Mouse (Mus musculus): ENCODE measurements around the gene Wiz. TPM values are rescaled to one million over a fixed set of nuclear protein-coding genes. Genes with fewer than 3 reads are reported as not detected.
A peak's percentile ranks its signal among the peaks of the same experiment; 100 is the strongest.

Gene Wiz
- polyA plus RNA-seq, 1 experiment = 21.0 TPM

- TF ChIP-seq E2F4 (IDR thresholded peaks at IDR 0.05; ENCODE audit: insufficient read depth) (no peak), TCF12 (IDR thresholded peaks at IDR 0.05; ENCODE audit: insufficient read depth, poor library complexity, severe bottlenecking) (no peak), MAX (IDR thresholded peaks at IDR 0.05; ENCODE audit: low read depth) (no peak), REST (IDR thresholded peaks at IDR 0.05; ENCODE audit: insufficient read depth, insufficient read length) (no peak), MYOD1 (IDR thresholded peaks at IDR 0.05; ENCODE audit: control insufficient read depth in 1 of 3, insufficient read length in 2 of 3, low read depth in 2 of 3) (no peak), POLR2A (IDR thresholded peaks at IDR 0.05; ENCODE audit: insufficient read length, low read depth) (no peak), MYOG (IDR thresholded peaks at IDR 0.05; ENCODE audit: control insufficient read depth in 1 of 3, insufficient read depth in 1 of 3, insufficient read length in 2 of 3, low read depth in 2 of 3) (no peak)
- peak overlapping the region; percentile 50 for H3ac ChIP-seq (ENCODE audit: control insufficient read depth, insufficient read length)
- H3K27me3 ChIP-seq (ENCODE audit: control insufficient read depth, insufficient read depth, insufficient read length) = no peaks in the 10 kb centered on the region
- H3K36me3 ChIP-seq (ENCODE audit: control insufficient read depth, insufficient read depth) = peaks cover 27% of the 10 kb centered on the region
- H3K79me2 ChIP-seq (ENCODE audit: control insufficient read depth, insufficient read depth) = peaks cover 51% of the 10 kb centered on the region
- H3K4me3 ChIP-seq = peak overlapping the region; percentile 98
- peak overlapping the region; percentile 95 for H3K4me2 ChIP-seq (ENCODE audit: low read depth)
Measured at GRCm38 (mm10) chr17:32321836-32322235, 67.4 kb downstream of the Wiz start.

- peak overlapping the region; percentile 98 for H3K4me3 ChIP-seq
- H3K27me3 ChIP-seq (ENCODE audit: control insufficient read depth, insufficient read depth, insufficient read length) = no peaks in the 10 kb centered on the region
- H3K79me2 ChIP-seq (ENCODE audit: control insufficient read depth, insufficient read depth) = peaks cover 51% of the 10 kb centered on the region
- peaks cover 27% of the 10 kb centered on the region for H3K36me3 ChIP-seq (ENCODE audit: control insufficient read depth, insufficient read depth)
- peak overlapping the region; percentile 95 for H3K4me2 ChIP-seq (ENCODE audit: low read depth)
- H3ac ChIP-seq (ENCODE audit: control insufficient read depth, insufficient read length) = peak overlapping the region; percentile 50
- no peak for TF ChIP-seq POLR2AphosphoS2 (IDR thresholded peaks at IDR 0.05; ENCODE audit: insufficient read length, low read depth)
- no peak for TF ChIP-seq TCF3 (IDR thresholded peaks at IDR 0.05; ENCODE audit: insufficient read length, low read depth)
- TF ChIP-seq SRF (IDR thresholded peaks at IDR 0.05; ENCODE audit: control insufficient read depth, insufficient read length, low read depth) = no peak
- no peak for TF ChIP-seq MAX (IDR thresholded peaks at IDR 0.05; ENCODE audit: low read depth)
- no peak for TF ChIP-seq POLR2A (IDR thresholded peaks at IDR 0.05; ENCODE audit: insufficient read length, low read depth)
Measured at GRCm38 (mm10) chr17:32321390-32321734, 67.9 kb downstream of the Wiz start.

DNA sequence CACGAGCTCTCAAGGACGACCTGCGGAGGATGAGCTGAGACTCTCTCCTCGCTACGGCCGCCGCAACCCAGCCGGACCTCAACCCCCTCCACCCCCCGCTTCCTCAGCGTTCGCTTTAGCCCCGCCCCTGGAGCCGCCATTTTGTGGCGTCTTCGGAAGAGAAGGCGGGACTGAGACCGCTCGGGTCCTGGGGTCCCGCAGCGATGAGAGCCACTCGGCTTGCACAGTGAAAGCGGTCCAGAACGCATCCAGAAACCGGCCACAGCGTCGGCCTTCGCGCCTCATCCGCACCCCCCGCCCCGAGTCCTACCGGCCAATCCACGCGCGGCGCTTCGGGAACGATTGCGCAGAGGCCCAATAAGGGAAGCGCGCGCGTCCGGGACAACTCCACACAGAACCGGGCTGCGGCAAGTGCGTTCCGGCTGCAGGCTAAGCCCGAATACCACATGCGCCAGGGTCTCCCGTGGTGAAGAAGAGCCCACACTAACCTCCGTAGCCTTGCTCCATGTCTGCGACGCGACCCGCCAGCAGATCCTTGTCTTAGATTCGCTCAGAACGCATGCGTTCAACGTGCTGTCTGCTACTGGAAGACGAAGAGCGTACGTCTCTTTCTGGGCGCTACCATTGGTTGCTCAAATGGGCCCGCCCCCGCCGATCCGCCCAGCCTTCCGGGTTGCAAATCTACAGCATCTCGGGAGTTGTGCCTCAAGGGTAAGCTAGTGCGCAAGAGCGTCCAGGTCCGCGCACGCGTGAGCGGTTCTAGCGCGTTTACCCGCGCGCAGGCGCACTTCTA, 68.4 kb downstream of the Wiz start, which contains the start of gene Akap8:
TSS of gene Akap8 (minus strand) at position 642 of the 793 bp plus-strand sequence.
- H3K4me3 ChIP-seq = peak within 1 kb of the TSS; percentile 98
- TF ChIP-seq TCF12 (IDR thresholded peaks at IDR 0.05; ENCODE audit: insufficient read depth, poor library complexity, severe bottlenecking) = no peak
- TF ChIP-seq POLR2A (IDR thresholded peaks at IDR 0.05; ENCODE audit: insufficient read length, low read depth) = peak; percentile 73
- peak; percentile 55 for TF ChIP-seq SRF (IDR thresholded peaks at IDR 0.05; ENCODE audit: control insufficient read depth, insufficient read length, low read depth)
- no peak for TF ChIP-seq TCF3 (IDR thresholded peaks at IDR 0.05; ENCODE audit: insufficient read length, low read depth)
- TF ChIP-seq MYOG (IDR thresholded peaks at IDR 0.05; ENCODE audit: control insufficient read depth in 1 of 3, insufficient read depth in 1 of 3, insufficient read length in 2 of 3, low read depth in 2 of 3) = peak in 1 of 3 experiments; percentile 2
- peak; percentile 96 for TF ChIP-seq POLR2AphosphoS2 (IDR thresholded peaks at IDR 0.05; ENCODE audit: insufficient read length, low read depth)
- H3ac ChIP-seq (ENCODE audit: control insufficient read depth, insufficient read length) = peak within 1 kb of the TSS; percentile 50
- H3K79me2 ChIP-seq (ENCODE audit: control insufficient read depth, insufficient read depth) = peaks cover 51% of the 10 kb centered on the region
- no peaks in the 10 kb centered on the region for H3K27me3 ChIP-seq (ENCODE audit: control insufficient read depth, insufficient read depth, insufficient read length)
- H3K36me3 ChIP-seq (ENCODE audit: control insufficient read depth, insufficient read depth) = peaks cover 27% of the 10 kb centered on the region
- peak within 1 kb of the TSS; percentile 95 for H3K4me2 ChIP-seq (ENCODE audit: low read depth)

GRCm38 (mm10) chr17:32319950-32320349, 69.3 kb downstream of the Wiz start:
- Histone ChIP-seq H3K4me2 (ENCODE audit: low read depth) (peak overlapping the region; percentile 68), H3K36me3 (ENCODE audit: control insufficient read depth, insufficient read depth) (peaks cover 30% of the 10 kb centered on the region), H3K27me3 (ENCODE audit: control insufficient read depth, insufficient read depth, insufficient read length) (no peaks in the 10 kb centered on the region), H3ac (ENCODE audit: control insufficient read depth, insufficient read length) (peak overlapping the region; percentile 50), H3K4me3 (peak overlapping the region; percentile 98), H3K79me2 (ENCODE audit: control insufficient read depth, insufficient read depth) (peaks cover 51% of the 10 kb centered on the region)
- TF ChIP-seq POLR2AphosphoS2 (IDR thresholded peaks at IDR 0.05; ENCODE audit: insufficient read length, low read depth) (no peak), CEBPB (IDR thresholded peaks at IDR 0.05; ENCODE audit: insufficient read depth, poor library complexity, severe bottlenecking) (no peak), E2F4 (IDR thresholded peaks at IDR 0.05; ENCODE audit: insufficient read depth) (no peak), REST (IDR thresholded peaks at IDR 0.05; ENCODE audit: insufficient read depth, insufficient read length) (no peak), TCF12 (IDR thresholded peaks at IDR 0.05; ENCODE audit: insufficient read depth, poor library complexity, severe bottlenecking) (no peak), MYOD1 (IDR thresholded peaks at IDR 0.05; ENCODE audit: control insufficient read depth in 1 of 3, insufficient read length in 2 of 3, low read depth in 2 of 3) (no peak), MAX (IDR thresholded peaks at IDR 0.05; ENCODE audit: low read depth) (no peak), POLR2A (IDR thresholded peaks at IDR 0.05; ENCODE audit: insufficient read length, low read depth) (no peak), MYOG (IDR thresholded peaks at IDR 0.05; ENCODE audit: control insufficient read depth in 1 of 3, insufficient read depth in 1 of 3, insufficient read length in 2 of 3, low read depth in 2 of 3) (no peak), TCF3 (IDR thresholded peaks at IDR 0.05; ENCODE audit: insufficient read length, low read depth) (no peak), USF1 (IDR thresholded peaks at IDR 0.05; ENCODE audit: low read depth) (no peak), SRF (IDR thresholded peaks at IDR 0.05; ENCODE audit: control insufficient read depth, insufficient read length, low read depth) (no peak)

GRCm38 (mm10) chr17:32317708-32318107, 71.5 kb downstream of the Wiz start:
- H3K79me2 ChIP-seq (ENCODE audit: control insufficient read depth, insufficient read depth) = peaks cover 47% of the 10 kb centered on the region
- TF ChIP-seq POLR2AphosphoS2 (IDR thresholded peaks at IDR 0.05; ENCODE audit: insufficient read length, low read depth) (no peak), E2F4 (IDR thresholded peaks at IDR 0.05; ENCODE audit: insufficient read depth) (no peak), CEBPB (IDR thresholded peaks at IDR 0.05; ENCODE audit: insufficient read depth, poor library complexity, severe bottlenecking) (no peak), TCF3 (IDR thresholded peaks at IDR 0.05; ENCODE audit: insufficient read length, low read depth) (no peak), MAX (IDR thresholded peaks at IDR 0.05; ENCODE audit: low read depth) (no peak), USF1 (IDR thresholded peaks at IDR 0.05; ENCODE audit: low read depth) (no peak), TCF12 (IDR thresholded peaks at IDR 0.05; ENCODE audit: insufficient read depth, poor library complexity, severe bottlenecking) (no peak)
- H3ac ChIP-seq (ENCODE audit: control insufficient read depth, insufficient read length) = no peak overlapping the region
- no peaks in the 10 kb centered on the region for H3K27me3 ChIP-seq (ENCODE audit: control insufficient read depth, insufficient read depth, insufficient read length)
- H3K4me2 ChIP-seq (ENCODE audit: low read depth) = no peak overlapping the region
- peaks cover 49% of the 10 kb centered on the region for H3K36me3 ChIP-seq (ENCODE audit: control insufficient read depth, insufficient read depth)
- no peak overlapping the region for H3K4me3 ChIP-seq

Measured in myocyte (in vitro differentiated cells).